Mouse (Mus musculus) lung, embryonic 16.5 days (tissue): ENCODE measurements at regions not wholly inside any gene's neighbourhood (a gene's known extent, or its start where the extent isn't known, plus 50 kb on each side); places are given as distances from the start of the nearest gene placed in this dataset.

Experiments used
- ATAC-seq: fragments of 200-750 bp; cut with Nextera tagmentation; 2 replicates; pipeline ENCODE4 v1.8.0; 2017; ENCODE audit warnings: low read depth, mild to moderate bottlenecking, moderate library complexity
- H3K27ac ChIP-seq: fragments of 300-500 bp; sonication (generic); 2 replicates; pipeline ENCODE4 v1.5.1; 2014; ENCODE audit warnings: mild to moderate bottlenecking, control low read depth, low read length
- H3K27me3 ChIP-seq: fragments of 300-500 bp; sonication (generic); 2 replicates; pipeline ENCODE4 v1.6.1; 2014; ENCODE audit warnings: low read depth, low read length, mixed read lengths; ENCODE audit not compliant: control insufficient read depth, insufficient read depth
- H3K36me3 ChIP-seq: fragments of 300-500 bp; sonication (generic); 2 replicates; pipeline ENCODE4 v1.6.1; 2014; ENCODE audit warnings: low read length; ENCODE audit not compliant: control insufficient read depth, insufficient read depth
- H3K4me1 ChIP-seq: fragments of 300-500 bp; sonication (generic); replicated peaks from 2 replicates; pipeline ENCODE4 v1.6.1; 2014; ENCODE audit warnings: low read length, mixed read lengths; ENCODE audit not compliant: control insufficient read depth, insufficient read depth
- H3K4me2 ChIP-seq: fragments of 300-500 bp; sonication (generic); 2 replicates; pipeline ENCODE4 v1.6.1; 2014; ENCODE audit warnings: low read depth, low read length, control low read depth
- H3K4me3 ChIP-seq: fragments of 300-500 bp; sonication (generic); 2 replicates; pipeline ENCODE4 v1.5.1; 2014; ENCODE audit warnings: mild to moderate bottlenecking, low read length, control low read depth
- H3K9ac ChIP-seq: fragments of 300-500 bp; sonication (generic); 2 replicates; pipeline ENCODE4 v1.6.1; 2014; ENCODE audit warnings: low read length, control low read depth
- H3K9me3 ChIP-seq: fragments of 300-500 bp; sonication (generic); 2 replicates; pipeline ENCODE4 v1.6.1; 2016; ENCODE audit warnings: low read length; ENCODE audit not compliant: control insufficient read depth
- WGBS: fragments of 180-500 bp; shearing (Covaris S2); extraction: QIAGEN DNeasy Blood & Tissue Kit; methylation state at CpG from one replicate; pipeline ENCODE4 v1.1.7; 2014; 5-methylcytosine and 5-hydroxymethylcytosine counted together

- Histone ChIP-seq H3K4me3 (no peak overlapping the region), H3K27me3 (no peaks in the 10 kb centered on the region), H3K4me2 (no peak overlapping the region), H3K36me3 (no peaks in the 10 kb centered on the region), H3K9ac (no peak overlapping the region), H3K9me3 (no peaks in the 10 kb centered on the region), H3K27ac (no peak overlapping the region), H3K4me1 (0 out of 2 replicates have a peak, but pooled peaks cover 3% of the 10 kb centered on the region)
- ATAC-seq = no peak
- WGBS = 92% methylated on average over 5 of the region's 5 CpGs
Measured at GRCm38 (mm10) chr14:99611435-99611834, 312.9 kb downstream of the Klf5 start.

GRCm38 (mm10) chr14:99612114-99612513 is 313.6 kb downstream of the Klf5 start:
- Histone ChIP-seq H3K9me3 (no peaks in the 10 kb centered on the region), H3K4me2 (no peak overlapping the region), H3K9ac (no peak overlapping the region), H3K27me3 (no peaks in the 10 kb centered on the region), H3K4me1 (0 out of 2 replicates have a peak, but pooled peaks cover 3% of the 10 kb centered on the region), H3K4me3 (no peak overlapping the region), H3K27ac (no peak overlapping the region), H3K36me3 (no peaks in the 10 kb centered on the region)
- no peak for ATAC-seq
- 68% methylated on average over 3 of the region's 3 CpGs for WGBS

GRCm38 (mm10) chr14:99614748-99615147 is 316.3 kb downstream of the Klf5 start:
- no peaks in the 10 kb centered on the region for H3K36me3 ChIP-seq
- no peak overlapping the region for H3K9ac ChIP-seq
- H3K9me3 ChIP-seq = no peaks in the 10 kb centered on the region
- no peak overlapping the region for H3K27ac ChIP-seq
- no peak overlapping the region for H3K4me2 ChIP-seq
- H3K4me1 ChIP-seq = no peaks in the 10 kb centered on the region
- H3K27me3 ChIP-seq = no peaks in the 10 kb centered on the region
- no peak overlapping the region for H3K4me3 ChIP-seq
- no peak for ATAC-seq
- 71% methylated on average over 3 of the region's 3 CpGs for WGBS

GRCm38 (mm10) chr14:99616655-99617335 is 318.3 kb downstream of the Klf5 start:
- Histone ChIP-seq H3K9ac (no peak overlapping the region), H3K9me3 (no peaks in the 10 kb centered on the region), H3K36me3 (no peaks in the 10 kb centered on the region), H3K4me3 (no peak overlapping the region), H3K27me3 (no peaks in the 10 kb centered on the region), H3K27ac (no peak overlapping the region), H3K4me2 (no peak overlapping the region), H3K4me1 (no peaks in the 10 kb centered on the region)
- no peak for ATAC-seq
- 35% methylated on average over 7 of the region's 7 CpGs for WGBS

GRCm38 (mm10) chr14:99617374-99617773 is 318.9 kb downstream of the Klf5 start:
- 32% methylated on average over 2 of the region's 2 CpGs for WGBS
- no peak for ATAC-seq
- H3K9me3 ChIP-seq = no peaks in the 10 kb centered on the region
- no peak overlapping the region for H3K4me2 ChIP-seq
- H3K27me3 ChIP-seq = no peaks in the 10 kb centered on the region
- H3K27ac ChIP-seq = no peak overlapping the region
- H3K4me3 ChIP-seq = no peak overlapping the region
- no peaks in the 10 kb centered on the region for H3K36me3 ChIP-seq
- no peak overlapping the region for H3K9ac ChIP-seq
- no peaks in the 10 kb centered on the region for H3K4me1 ChIP-seq

- no peaks in the 10 kb centered on the region for H3K36me3 ChIP-seq
- no peak for ATAC-seq
- H3K27ac ChIP-seq = no peak overlapping the region
- H3K27me3 ChIP-seq = no peaks in the 10 kb centered on the region
- no peak overlapping the region for H3K9ac ChIP-seq
- H3K4me1 ChIP-seq = no peaks in the 10 kb centered on the region; the same call in 1 of the 2 replicates
- 79% methylated on average over 3 of the region's 3 CpGs for WGBS
- no peaks in the 10 kb centered on the region for H3K9me3 ChIP-seq
- no peak overlapping the region for H3K4me3 ChIP-seq
- no peak overlapping the region for H3K4me2 ChIP-seq
Measured at GRCm38 (mm10) chr14:99621538-99621937, 323.0 kb downstream of the Klf5 start.

GRCm38 (mm10) chr14:99624380-99625327 is 326.2 kb downstream of the Klf5 start:
- peak; percentile 51; the same call in 1 of the 2 replicates for ATAC-seq
- WGBS = 62% methylated on average over 10 of the region's 10 CpGs
- no peak overlapping the region for H3K4me2 ChIP-seq

GRCm38 (mm10) chr14:99627615-99628014 is 329.1 kb downstream of the Klf5 start:
- Histone ChIP-seq H3K4me2 (no peak overlapping the region), H3K36me3 (no peaks in the 10 kb centered on the region), H3K4me1 (no peaks in the 10 kb centered on the region; the same call in none of the 2 replicates), H3K4me3 (no peak overlapping the region), H3K27ac (no peak overlapping the region), H3K27me3 (no peaks in the 10 kb centered on the region), H3K9ac (no peak overlapping the region), H3K9me3 (no peaks in the 10 kb centered on the region)
- no peak for ATAC-seq
- 69% methylated on average over 1 of the region's 1 CpGs for WGBS

More at GRCm38 (mm10) chr14:99624380-99625327, 326.2 kb downstream of the Klf5 start:
- no peaks in the 10 kb centered on the region for H3K9me3 ChIP-seq
- no peak overlapping the region for H3K27ac ChIP-seq
- no peak overlapping the region for H3K4me3 ChIP-seq
- H3K4me1 ChIP-seq = no peaks in the 10 kb centered on the region; the same call in 1 of the 2 replicates
- no peaks in the 10 kb centered on the region for H3K27me3 ChIP-seq
- H3K36me3 ChIP-seq = no peaks in the 10 kb centered on the region
- no peak overlapping the region for H3K9ac ChIP-seq

GRCm38 (mm10) chr14:99631092-99631491 is 332.6 kb downstream of the Klf5 start:
- H3K9me3 ChIP-seq = no peaks in the 10 kb centered on the region
- H3K4me1 ChIP-seq = no peaks in the 10 kb centered on the region; the same call in 1 of the 2 replicates
- no peak for ATAC-seq
- no peaks in the 10 kb centered on the region for H3K27me3 ChIP-seq
- no peak overlapping the region for H3K4me2 ChIP-seq
- WGBS = 34% methylated on average over 10 of the region's 10 CpGs
- no peaks in the 10 kb centered on the region for H3K36me3 ChIP-seq
- H3K27ac ChIP-seq = no peak overlapping the region
- no peak overlapping the region for H3K4me3 ChIP-seq
- H3K9ac ChIP-seq = no peak overlapping the region
